15 mouse cellular contexts compared by ENCODE assay signal in the genomic region with DNA sequence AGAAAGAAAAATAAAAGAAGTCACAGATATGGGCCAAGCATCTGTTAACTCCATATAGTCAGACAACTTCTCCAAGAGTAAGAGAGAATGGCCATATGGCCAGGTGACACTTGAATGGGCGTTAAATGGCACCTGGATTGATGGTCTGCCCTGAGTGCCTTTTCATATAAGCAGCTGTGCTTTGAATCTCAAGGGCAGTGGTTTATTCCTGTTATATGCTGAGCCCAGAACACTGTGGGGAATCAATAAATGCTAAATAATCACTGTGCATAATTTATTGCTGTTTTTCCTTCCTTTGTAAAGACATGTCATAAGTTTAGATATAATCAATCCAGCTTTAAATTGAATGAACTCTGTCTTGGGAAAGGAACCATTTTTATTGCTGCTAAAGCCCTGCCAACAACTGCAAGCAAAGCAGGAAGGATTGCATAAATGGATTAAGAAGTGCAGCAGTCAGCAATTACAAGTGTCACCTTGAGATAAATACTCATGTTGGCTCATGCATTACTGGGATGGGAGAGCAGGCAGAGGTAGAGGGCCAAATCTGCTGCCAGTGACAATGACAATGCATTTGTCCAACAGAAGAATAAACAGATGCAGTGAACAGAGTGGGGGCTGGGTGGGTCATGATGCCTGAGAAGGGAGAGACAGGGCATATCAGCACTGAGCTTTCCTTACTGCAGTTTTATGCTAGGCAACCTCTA.
DNase-seq lines count a peak whose midpoint lies in the region; ATAC-seq and TF ChIP-seq lines count a peak whose summit lies in the region.
"Had no signal": no experiment of that assay in that cellular context is flagged by ENCODE, and none has a peak within 500 bp of the region (broad histone marks: within the 10 kb centered on the region; RNA-seq: fewer than 3 reads in every experiment).

No protein-coding gene starts in this region.

- DNase-seq in MEL (ENCODE audit: low read depth, low spot score): peak; percentile 20
- DNase-seq in thymus, postnatal 10 days (ENCODE audit: low spot score in 2 of 2): no peak
- no peak for DNase-seq in frontal cortex, adult 2 months (ENCODE audit: extremely low spot score in 1 of 2, low spot score in 1 of 2)
- DNase-seq in liver, embryonic 11.5 days (ENCODE audit: low spot score): no peak
- DNase-seq: adrenal gland, postnatal 25 days; cerebellum, postnatal 25 days; forebrain, postnatal 0 days; kidney, adult 8-10 months; kidney, postnatal 4 days; liver, embryonic 13.5 days had no signal

- no peak overlapping the region for H3K27ac ChIP-seq in MEL (ENCODE audit: control insufficient read depth, low read depth, low read length)
- H3K27ac ChIP-seq in brown adipose tissue, adult 24 weeks (replicated peaks; ENCODE audit: low read depth, low read length): peak overlapping the region; percentile 35; the same call in 1 of the 2 replicates
- no peak overlapping the region for H3K27ac ChIP-seq in hindbrain, embryonic 16.5 days (ENCODE audit: low read depth, low read length)
- H3K27ac ChIP-seq in midbrain, embryonic 15.5 days: no peak overlapping the region
- no peak overlapping the region for H3K27ac ChIP-seq in liver, embryonic 11.5 days (ENCODE audit: low read depth, low read length)
- H3K27ac ChIP-seq: heart, embryonic 10.5 days; limb, embryonic 10.5 days; liver, embryonic 13.5 days had no signal

- H3K9me3 ChIP-seq in MEL (replicated peaks; ENCODE audit: insufficient read depth, low read length): no peaks in the 10 kb centered on the region
- H3K9me3 ChIP-seq in hindbrain, embryonic 16.5 days (ENCODE audit: control insufficient read depth, low read length): no peaks in the 10 kb centered on the region
- no peaks in the 10 kb centered on the region for H3K9me3 ChIP-seq in midbrain, embryonic 15.5 days
- H3K9me3 ChIP-seq in liver, embryonic 11.5 days (ENCODE audit: control insufficient read depth, low read length): no peaks in the 10 kb centered on the region
- H3K9me3 ChIP-seq: heart, embryonic 10.5 days; limb, embryonic 10.5 days; liver, embryonic 13.5 days had no signal

- H3K4me1 ChIP-seq in MEL (ENCODE audit: control insufficient read depth in 1 of 2, insufficient read depth in 2 of 2, low read length in 2 of 2): no peaks in the 10 kb centered on the region
- peaks cover 2% of the 10 kb centered on the region; the same call in 1 of the 2 replicates for H3K4me1 ChIP-seq in brown adipose tissue, adult 24 weeks (ENCODE audit: control insufficient read depth, insufficient read depth, insufficient read length, low read length)
- H3K4me1 ChIP-seq in hindbrain, embryonic 16.5 days (ENCODE audit: control insufficient read depth, insufficient read depth, low read depth, low read length): no peaks in the 10 kb centered on the region
- H3K4me1 ChIP-seq in midbrain, embryonic 15.5 days: no peaks in the 10 kb centered on the region
- no peaks in the 10 kb centered on the region for H3K4me1 ChIP-seq in liver, embryonic 11.5 days (replicated peaks; ENCODE audit: control insufficient read depth, insufficient read depth, low read length)
- H3K4me1 ChIP-seq: heart, embryonic 10.5 days; limb, embryonic 10.5 days; liver, embryonic 13.5 days had no signal

- no peak overlapping the region for H3K4me3 ChIP-seq in MEL (ENCODE audit: control insufficient read depth in 1 of 2, insufficient read depth in 1 of 2, low read depth in 2 of 2, low read length in 2 of 2)
- H3K4me3 ChIP-seq in brown adipose tissue, adult 24 weeks (ENCODE audit: insufficient read depth, low read depth, low read length): no peak overlapping the region
- no peak overlapping the region for H3K4me3 ChIP-seq in hindbrain, embryonic 16.5 days (ENCODE audit: low read length)
- H3K4me3 ChIP-seq in midbrain, embryonic 15.5 days: no peak overlapping the region
- H3K4me3 ChIP-seq in liver, embryonic 11.5 days (ENCODE audit: low read depth, low read length): no peak overlapping the region
- H3K4me3 ChIP-seq: heart, embryonic 10.5 days; limb, embryonic 10.5 days; liver, embryonic 13.5 days had no signal

- no peak for TF ChIP-seq EP300 in MEL (IDR thresholded peaks at IDR 0.05; ENCODE audit: low read depth in 1 of 2, low read length in 2 of 2)

- no peak for TF ChIP-seq POLR2A in MEL (IDR thresholded peaks at IDR 0.05; ENCODE audit: control insufficient read depth in 1 of 2, insufficient read depth in 1 of 2, low read depth in 1 of 2, low read length in 2 of 2, poor library complexity in 1 of 2)

- no peak overlapping the region for H3K4me2 ChIP-seq in hindbrain, embryonic 16.5 days (ENCODE audit: low read length)
- H3K4me2 ChIP-seq in midbrain, embryonic 15.5 days: no peak overlapping the region
- H3K4me2 ChIP-seq in liver, embryonic 11.5 days: no peak overlapping the region
- H3K4me2 ChIP-seq: liver, embryonic 13.5 days had no signal

- peak; percentile 84 for ATAC-seq in hindbrain, embryonic 16.5 days
- ATAC-seq in midbrain, embryonic 15.5 days (replicated peaks): peak; percentile 56
- no peak; the same call in 1 of the 2 replicates for ATAC-seq in liver, embryonic 11.5 days (replicated peaks; ENCODE audit: low FRiP score)
- ATAC-seq: forebrain, postnatal 0 days had no signal

- H3K27me3 ChIP-seq in MEL (ENCODE audit: control insufficient read depth in 1 of 2, insufficient read depth in 2 of 2, low read length in 2 of 2): no peaks in the 10 kb centered on the region
- H3K27me3 ChIP-seq in hindbrain, embryonic 16.5 days (replicated peaks; ENCODE audit: control insufficient read depth, insufficient read depth, low read length): no peaks in the 10 kb centered on the region
- no peaks in the 10 kb centered on the region for H3K27me3 ChIP-seq in midbrain, embryonic 15.5 days (replicated peaks)
- H3K27me3 ChIP-seq in liver, embryonic 11.5 days (replicated peaks; ENCODE audit: control insufficient read depth, insufficient read depth, low read length): no peaks in the 10 kb centered on the region
- H3K27me3 ChIP-seq: liver, embryonic 13.5 days had no signal

- no peak for TF ChIP-seq CTCF in MEL (IDR thresholded peaks at IDR 0.05 in 2 of 3, conservative IDR thresholded peaks at IDR 0.05 in 1 of 3; ENCODE audit: control insufficient read depth in 1 of 3, insufficient read depth in 1 of 3, low read depth in 2 of 3, low read length in 3 of 3, poor library complexity in 1 of 3, severe bottlenecking in 1 of 3)

- no peaks in the 10 kb centered on the region for H3K79me2 ChIP-seq in MEL (ENCODE audit: control insufficient read depth, insufficient read depth, low read length, poor library complexity)

- no peak for TF ChIP-seq RAD21 in MEL (IDR thresholded peaks at IDR 0.05; ENCODE audit: low read depth, low read length)

- no peak overlapping the region for H3K9ac ChIP-seq in MEL (ENCODE audit: control insufficient read depth, low read depth, low read length, poor library complexity, severe bottlenecking)
- no peak overlapping the region for H3K9ac ChIP-seq in hindbrain, embryonic 16.5 days (ENCODE audit: low read depth, low read length)
- H3K9ac ChIP-seq in midbrain, embryonic 15.5 days: no peak overlapping the region
- H3K9ac ChIP-seq in liver, embryonic 11.5 days (ENCODE audit: low read depth, low read length): no peak overlapping the region
- H3K9ac ChIP-seq: forebrain, postnatal 0 days; liver, embryonic 13.5 days had no signal

- H3K36me3 ChIP-seq in MEL (ENCODE audit: control insufficient read depth in 1 of 2, insufficient read depth in 2 of 2, low read length in 2 of 2): no peaks in the 10 kb centered on the region
- no peaks in the 10 kb centered on the region for H3K36me3 ChIP-seq in hindbrain, embryonic 16.5 days (ENCODE audit: control insufficient read depth, insufficient read depth, low read length)
- no peaks in the 10 kb centered on the region for H3K36me3 ChIP-seq in midbrain, embryonic 15.5 days (replicated peaks)
- H3K36me3 ChIP-seq in liver, embryonic 11.5 days (ENCODE audit: control insufficient read depth, insufficient read depth, low read length): no peaks in the 10 kb centered on the region
- H3K36me3 ChIP-seq: limb, embryonic 10.5 days; liver, embryonic 13.5 days had no signal

- WGBS in hindbrain, embryonic 16.5 days: 69% methylated on average over 1 of the region's 1 CpGs
- 64% methylated on average over 1 of the region's 1 CpGs for WGBS in midbrain, embryonic 15.5 days
- 69% methylated on average over 1 of the region's 1 CpGs for whole genome bisulfite sequencing in liver, embryonic 11.5 days

TF ChIP-seq in MEL, 35 proteins besides CTCF, POLR2A, EP300 and RAD21:
- peak; percentile 30; the same call in 1 of the 2 replicates for TF ChIP-seq ETS1 (IDR thresholded peaks at IDR 0.05; ENCODE audit: low read depth, low read length)
- no peak for TF ChIP-seq ZMIZ1 (IDR thresholded peaks at IDR 0.05; ENCODE audit: low read depth, low read length)
- TF ChIP-seq MEF2A (IDR thresholded peaks at IDR 0.05; ENCODE audit: extremely low read depth, insufficient replicate concordance, low read depth, low read length, poor library complexity, severe bottlenecking): no peak
